Mouse (Mus musculus): ENCODE measurements around the gene Gm13279. TPM values are rescaled to one million over a fixed set of nuclear protein-coding genes. Genes with fewer than 3 reads are reported as not detected.
"Not testable (repeated sequence)": the region's sequence is repeated elsewhere in the genome, so short reads cannot be mapped to it uniquely, and the experiment has no call there.

The Gm13279 gene
- polyA plus RNA-seq, 1 experiment from 2014 or later: not detected

DNA sequence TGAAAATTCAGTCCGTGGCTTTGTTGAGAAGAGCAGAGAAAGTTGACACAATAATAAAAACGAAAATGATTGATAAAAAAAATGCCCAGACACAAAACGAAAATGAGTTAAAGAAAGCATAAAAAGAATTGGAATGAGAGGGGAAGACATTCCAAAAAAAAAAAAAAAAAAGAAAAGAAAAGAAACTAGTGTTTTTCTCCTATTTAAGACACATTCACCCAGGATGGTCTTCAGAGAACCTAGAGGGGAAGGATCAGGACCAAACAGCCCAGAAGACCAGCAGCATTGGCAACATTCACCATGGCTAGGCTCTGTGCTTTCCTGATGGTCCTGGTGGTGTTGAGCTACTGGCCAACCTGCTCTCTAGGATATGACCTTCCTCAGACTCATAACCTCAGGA is 18.7 kb downstream of the Gm13279 start, which contains the start of gene Ifna7:
Gene Ifna7 (plus strand): TSS at position 301 of the 400 bp plus-strand sequence.
- Histone ChIP-seq H3K4me3 (ENCODE audit: low read depth, low read length) (no peak within 1 kb of the TSS), H3K36me3 (ENCODE audit: control insufficient read depth, insufficient read depth, low read length) (no peaks in the 10 kb centered on the region), H3K4me2 (no peak within 1 kb of the TSS), H3K27me3 (ENCODE audit: control insufficient read depth, insufficient read depth, low read length) (no peaks in the 10 kb centered on the region), H3K9me3 (replicated peaks; ENCODE audit: control insufficient read depth, low read length) (no peaks in the 10 kb centered on the region), H3K9ac (ENCODE audit: low read depth, low read length) (no peak within 1 kb of the TSS), H3K27ac (ENCODE audit: low read depth, low read length) (no peak within 1 kb of the TSS), H3K4me1 (ENCODE audit: control insufficient read depth, insufficient read depth, low read length) (no peaks in the 10 kb centered on the region)
- 52% methylated on average over 3 of the region's 3 CpGs for WGBS (ENCODE audit: insufficient replicate concordance)
- ATAC-seq (replicated peaks; ENCODE audit: insufficient number of reproducible peaks, low FRiP score, low TSS enrichment): no peak

DNA sequence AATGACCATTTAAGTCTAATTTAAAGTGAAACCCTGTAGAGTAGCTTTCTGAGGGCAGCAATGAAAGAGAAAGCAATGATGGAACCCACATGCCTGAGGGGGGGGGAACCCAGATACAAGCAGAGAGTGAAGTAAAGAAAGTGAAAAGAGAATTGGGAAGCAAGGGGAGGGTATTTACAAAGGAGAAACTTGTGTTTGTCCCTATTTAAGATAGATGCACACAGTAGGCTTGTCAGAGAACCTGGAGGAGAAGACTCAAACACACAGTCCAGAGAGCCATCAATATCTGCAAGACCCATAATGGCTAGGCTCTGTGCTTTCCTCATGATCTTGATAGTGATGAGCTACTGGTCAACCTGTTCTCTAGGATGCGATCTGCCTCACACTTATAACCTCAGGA is 22.5 kb downstream of the Gm13279 start, which contains the start of gene Ifna11:
Gene Ifna11 (plus strand): TSS at position 301 of the 400 bp plus-strand sequence.
- no peaks in the 10 kb centered on the region for H3K4me1 ChIP-seq (ENCODE audit: control insufficient read depth, insufficient read depth, low read length)
- 72% methylated on average over 1 of the region's 1 CpGs for WGBS (ENCODE audit: insufficient replicate concordance)
- no peak for ATAC-seq (replicated peaks; ENCODE audit: insufficient number of reproducible peaks, low FRiP score, low TSS enrichment)

DNA sequence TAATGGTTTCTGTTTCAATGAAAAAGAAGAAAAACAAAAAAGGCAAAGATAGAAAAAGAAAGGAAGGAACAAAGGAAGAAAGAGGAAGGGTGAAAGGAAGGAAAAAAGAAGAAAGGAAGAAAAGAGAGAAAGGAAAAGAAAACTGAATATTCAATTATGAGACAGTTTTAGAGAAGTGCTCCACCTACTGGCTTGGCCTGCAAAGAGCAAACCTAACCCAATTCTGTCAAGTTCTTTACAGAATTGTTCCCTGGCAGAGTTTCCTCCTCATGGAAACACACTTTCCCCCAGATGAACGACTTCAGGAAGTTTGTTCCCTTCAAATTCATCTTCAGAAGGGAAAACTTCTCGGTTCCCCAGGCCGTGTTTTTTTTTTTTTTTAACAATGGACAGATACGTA is 25.8 kb downstream of the Gm13279 start:
- ATAC-seq (replicated peaks; ENCODE audit: insufficient number of reproducible peaks, low FRiP score, low TSS enrichment): no peak
- no peaks in the 10 kb centered on the region for H3K9me3 ChIP-seq (replicated peaks; ENCODE audit: control insufficient read depth, low read length)
- 22% methylated on average over 4 of the region's 4 CpGs for WGBS (ENCODE audit: insufficient replicate concordance)
- H3K4me3 ChIP-seq (ENCODE audit: low read depth, low read length): no peak overlapping the region
- no peak overlapping the region for H3K27ac ChIP-seq (ENCODE audit: low read depth, low read length)
- no peak overlapping the region for H3K4me2 ChIP-seq
- H3K36me3 ChIP-seq (ENCODE audit: control insufficient read depth, insufficient read depth, low read length): no peaks in the 10 kb centered on the region
- H3K9ac ChIP-seq (ENCODE audit: low read depth, low read length): no peak overlapping the region
- no peaks in the 10 kb centered on the region for H3K27me3 ChIP-seq (ENCODE audit: control insufficient read depth, insufficient read depth, low read length)
- H3K4me1 ChIP-seq (ENCODE audit: control insufficient read depth, insufficient read depth, low read length): no peaks in the 10 kb centered on the region

More for the DNA sequence above, 22.5 kb downstream of the Gm13279 start, which contains the start of gene Ifna11:
- no peaks in the 10 kb centered on the region for H3K36me3 ChIP-seq (ENCODE audit: control insufficient read depth, insufficient read depth, low read length)
- no peaks in the 10 kb centered on the region for H3K27me3 ChIP-seq (ENCODE audit: control insufficient read depth, insufficient read depth, low read length)
- no peak within 1 kb of the TSS for H3K9ac ChIP-seq (ENCODE audit: low read depth, low read length)
- H3K4me2 ChIP-seq: no peak within 1 kb of the TSS
- H3K4me3 ChIP-seq (ENCODE audit: low read depth, low read length): no peak within 1 kb of the TSS
- no peak within 1 kb of the TSS for H3K27ac ChIP-seq (ENCODE audit: low read depth, low read length)
- no peaks in the 10 kb centered on the region for H3K9me3 ChIP-seq (replicated peaks; ENCODE audit: control insufficient read depth, low read length)

DNA sequence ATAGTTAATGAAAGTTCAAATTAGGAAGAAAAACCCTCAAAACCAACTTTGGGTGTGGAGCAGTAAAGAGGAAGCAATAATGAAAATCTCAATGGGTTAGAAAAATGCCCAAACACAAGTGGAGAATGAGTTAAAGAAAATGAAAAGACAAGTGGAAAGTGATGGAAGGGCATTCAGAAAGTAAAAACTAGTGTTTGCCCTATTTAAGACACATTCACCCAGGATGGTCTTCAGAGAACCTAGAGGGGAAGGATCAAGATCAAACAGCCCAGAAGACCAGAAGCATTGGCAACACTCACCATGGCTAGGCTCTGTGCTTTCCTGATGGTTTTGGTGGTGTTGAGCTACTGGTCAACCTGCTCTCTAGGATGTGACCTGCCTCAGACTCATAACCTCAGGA is 29.9 kb downstream of the Gm13279 start, which contains the start of gene Ifna6:
Gene Ifna6 (plus strand): TSS at position 301 of the 400 bp plus-strand sequence.
- not testable (repeated sequence) for H3K9me3 ChIP-seq (replicated peaks; ENCODE audit: control insufficient read depth, low read length); H3K4me1 ChIP-seq (ENCODE audit: control insufficient read depth, insufficient read depth, low read length); H3K4me3 ChIP-seq (ENCODE audit: low read depth, low read length); H3K27ac ChIP-seq (ENCODE audit: low read depth, low read length); H3K4me2 ChIP-seq; ATAC-seq (replicated peaks; ENCODE audit: insufficient number of reproducible peaks, low FRiP score, low TSS enrichment); H3K9ac ChIP-seq (ENCODE audit: low read depth, low read length); H3K27me3 ChIP-seq (ENCODE audit: control insufficient read depth, insufficient read depth, low read length); H3K36me3 ChIP-seq (ENCODE audit: control insufficient read depth, insufficient read depth, low read length)

DNA sequence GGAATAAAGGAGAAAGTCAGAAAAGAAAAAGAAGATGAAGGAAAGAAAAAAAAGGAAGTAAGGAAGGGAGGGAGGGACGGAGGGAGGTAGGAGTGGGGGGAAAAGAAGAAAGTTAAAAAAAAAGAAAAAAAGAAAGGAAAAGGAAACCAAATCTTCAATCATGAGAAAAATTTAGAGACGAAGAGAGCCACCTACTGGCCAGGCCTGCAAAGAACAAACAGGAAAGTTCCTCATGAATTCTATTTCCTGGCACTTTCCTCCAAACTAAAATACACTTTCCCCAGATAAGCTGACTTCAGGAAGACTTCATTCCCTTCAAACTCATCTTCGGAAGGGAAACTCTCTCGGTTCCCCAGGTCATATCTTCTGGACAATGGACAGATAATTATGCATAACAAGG is 33.3 kb downstream of the Gm13279 start:
- no peak overlapping the region for H3K4me3 ChIP-seq (ENCODE audit: low read depth, low read length)
- no peaks in the 10 kb centered on the region for H3K4me1 ChIP-seq (ENCODE audit: control insufficient read depth, insufficient read depth, low read length)
- H3K27ac ChIP-seq (ENCODE audit: low read depth, low read length): no peak overlapping the region
- H3K27me3 ChIP-seq (ENCODE audit: control insufficient read depth, insufficient read depth, low read length): no peaks in the 10 kb centered on the region
- H3K4me2 ChIP-seq: no peak overlapping the region
- H3K9me3 ChIP-seq (replicated peaks; ENCODE audit: control insufficient read depth, low read length): no peaks in the 10 kb centered on the region
- H3K36me3 ChIP-seq (ENCODE audit: control insufficient read depth, insufficient read depth, low read length): no peaks in the 10 kb centered on the region
- H3K9ac ChIP-seq (ENCODE audit: low read depth, low read length): no peak overlapping the region
- 25% methylated on average over 4 of the region's 4 CpGs for WGBS (ENCODE audit: insufficient replicate concordance)
- ATAC-seq (replicated peaks; ENCODE audit: insufficient number of reproducible peaks, low FRiP score, low TSS enrichment): no peak

DNA sequence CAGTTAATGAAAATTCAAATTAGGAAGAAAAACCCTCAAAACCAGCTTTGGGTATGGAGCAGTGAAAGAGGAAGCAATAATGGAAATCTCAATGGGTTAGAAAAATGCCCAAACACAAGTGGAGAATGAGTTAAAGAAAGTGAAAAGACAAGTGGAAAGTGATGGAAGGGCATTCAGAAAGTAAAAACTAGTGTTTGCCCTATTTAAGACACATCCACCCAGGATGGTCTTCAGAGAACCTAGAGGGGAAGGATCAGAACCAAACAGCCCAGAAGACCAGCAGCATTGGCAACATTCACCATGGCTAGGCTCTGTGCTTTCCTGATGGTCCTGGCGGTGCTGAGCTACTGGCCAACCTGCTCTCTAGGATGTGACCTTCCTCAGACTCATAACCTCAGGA is 38.0 kb downstream of the Gm13279 start, which contains the start of gene Ifna5:
Gene Ifna5 (plus strand): TSS at position 301 of the 400 bp plus-strand sequence.
- H3K9ac ChIP-seq (ENCODE audit: low read depth, low read length); H3K4me1 ChIP-seq (ENCODE audit: control insufficient read depth, insufficient read depth, low read length); ATAC-seq (replicated peaks; ENCODE audit: insufficient number of reproducible peaks, low FRiP score, low TSS enrichment); H3K36me3 ChIP-seq (ENCODE audit: control insufficient read depth, insufficient read depth, low read length); H3K9me3 ChIP-seq (replicated peaks; ENCODE audit: control insufficient read depth, low read length); H3K4me2 ChIP-seq; H3K27ac ChIP-seq (ENCODE audit: low read depth, low read length); H3K4me3 ChIP-seq (ENCODE audit: low read depth, low read length); H3K27me3 ChIP-seq (ENCODE audit: control insufficient read depth, insufficient read depth, low read length): not testable (repeated sequence)
- 90% methylated on average over 1 of the region's 1 CpGs for WGBS (ENCODE audit: insufficient replicate concordance)

DNA sequence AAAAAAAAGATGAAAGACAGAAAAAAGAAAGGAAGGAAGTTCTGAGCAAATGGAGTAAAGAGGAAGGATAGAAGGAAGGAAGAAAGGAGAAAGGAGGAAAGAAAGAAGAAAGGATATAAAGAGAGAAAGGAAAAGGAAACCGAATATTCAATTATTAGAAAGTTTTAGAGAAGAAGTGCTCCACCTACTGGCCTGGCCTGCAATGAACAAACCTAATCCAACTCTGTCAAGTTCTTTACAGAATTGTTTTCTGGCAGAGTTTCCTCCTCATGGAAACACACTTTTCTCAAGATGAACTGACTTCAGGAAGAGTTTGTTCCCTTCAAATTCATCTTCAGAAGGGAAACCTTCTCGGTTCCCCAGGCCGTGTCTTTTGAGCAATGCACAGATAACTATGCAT is 41.6 kb downstream of the Gm13279 start:
- no peak for ATAC-seq (replicated peaks; ENCODE audit: insufficient number of reproducible peaks, low FRiP score, low TSS enrichment)
- H3K27me3 ChIP-seq (ENCODE audit: control insufficient read depth, insufficient read depth, low read length): no peaks in the 10 kb centered on the region

DNA sequence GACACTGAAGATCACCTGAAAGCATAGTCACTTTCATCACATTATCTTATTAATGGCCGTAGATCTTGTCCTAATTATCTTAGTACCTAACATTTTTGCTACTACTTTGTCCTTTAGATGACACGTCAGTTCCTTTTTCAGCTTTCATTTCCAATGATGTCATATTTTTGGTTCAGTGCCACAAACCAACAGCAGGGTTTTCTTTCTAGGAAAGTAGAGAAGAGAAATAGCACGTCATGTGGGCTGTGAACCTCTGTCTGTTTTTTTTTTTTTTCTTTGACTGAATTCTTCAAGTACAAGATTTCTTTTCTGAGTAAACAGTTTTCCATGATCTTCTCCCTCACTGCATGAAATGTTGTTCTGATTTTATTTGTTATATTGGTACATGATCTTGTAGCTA is 42.9 kb downstream of the Gm13279 start:
- Histone ChIP-seq H3K4me3 (ENCODE audit: low read depth, low read length) (no peak overlapping the region), H3K9ac (ENCODE audit: low read depth, low read length) (no peak overlapping the region), H3K4me2 (no peak overlapping the region), H3K9me3 (replicated peaks; ENCODE audit: control insufficient read depth, low read length) (no peaks in the 10 kb centered on the region), H3K4me1 (ENCODE audit: control insufficient read depth, insufficient read depth, low read length) (no peaks in the 10 kb centered on the region), H3K27ac (ENCODE audit: low read depth, low read length) (no peak overlapping the region), H3K27me3 (ENCODE audit: control insufficient read depth, insufficient read depth, low read length) (no peaks in the 10 kb centered on the region), H3K36me3 (ENCODE audit: control insufficient read depth, insufficient read depth, low read length) (no peaks in the 10 kb centered on the region)
- 67% methylated on average over 3 of the region's 3 CpGs for WGBS (ENCODE audit: insufficient replicate concordance)
- ATAC-seq (replicated peaks; ENCODE audit: insufficient number of reproducible peaks, low FRiP score, low TSS enrichment): no peak

More for the DNA sequence above, 41.6 kb downstream of the Gm13279 start:
- H3K9me3 ChIP-seq (replicated peaks; ENCODE audit: control insufficient read depth, low read length): no peaks in the 10 kb centered on the region
- H3K9ac ChIP-seq (ENCODE audit: low read depth, low read length): no peak overlapping the region
- H3K4me3 ChIP-seq (ENCODE audit: low read depth, low read length): no peak overlapping the region
- no peaks in the 10 kb centered on the region for H3K4me1 ChIP-seq (ENCODE audit: control insufficient read depth, insufficient read depth, low read length)
- WGBS (ENCODE audit: insufficient replicate concordance): 35% methylated on average over 3 of the region's 3 CpGs
- H3K36me3 ChIP-seq (ENCODE audit: control insufficient read depth, insufficient read depth, low read length): no peaks in the 10 kb centered on the region
- no peak overlapping the region for H3K27ac ChIP-seq (ENCODE audit: low read depth, low read length)
- no peak overlapping the region for H3K4me2 ChIP-seq

DNA sequence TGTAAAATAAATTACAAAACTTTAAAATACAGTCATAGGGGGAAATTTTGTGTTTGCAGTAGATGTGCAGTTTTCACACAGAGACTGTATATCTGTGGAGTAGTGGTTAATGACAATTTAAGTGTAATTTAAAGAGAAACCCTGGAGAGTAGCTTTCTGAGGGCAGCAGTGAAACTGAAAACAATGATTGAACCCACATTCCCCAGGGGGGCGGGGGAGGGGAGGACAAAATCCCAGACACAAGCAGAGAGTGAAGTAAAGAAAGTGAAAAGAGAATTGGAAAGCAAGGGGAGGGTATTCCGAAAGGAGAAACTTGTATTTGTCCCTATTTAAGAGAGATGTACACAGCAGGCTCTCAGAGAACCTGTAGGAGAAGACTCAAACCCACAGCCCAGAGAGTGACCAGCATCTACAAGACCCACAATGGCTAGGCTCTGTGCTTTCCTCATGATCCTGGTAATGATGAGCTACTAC is 44.3 kb downstream of the Gm13279 start, which contains the start of gene Ifna4:
Gene Ifna4 (plus strand): TSS at position 424 of the 474 bp plus-strand sequence.
- no peaks in the 10 kb centered on the region for H3K27me3 ChIP-seq (ENCODE audit: control insufficient read depth, insufficient read depth, low read length)
- no peak for ATAC-seq (replicated peaks; ENCODE audit: insufficient number of reproducible peaks, low FRiP score, low TSS enrichment)
- H3K4me1 ChIP-seq (ENCODE audit: control insufficient read depth, insufficient read depth, low read length): no peaks in the 10 kb centered on the region
- no peak within 1 kb of the TSS for H3K9ac ChIP-seq (ENCODE audit: low read depth, low read length)
- no peak within 1 kb of the TSS for H3K27ac ChIP-seq (ENCODE audit: low read depth, low read length)
- H3K4me3 ChIP-seq (ENCODE audit: low read depth, low read length): no peak within 1 kb of the TSS
- no peaks in the 10 kb centered on the region for H3K9me3 ChIP-seq (replicated peaks; ENCODE audit: control insufficient read depth, low read length)
- H3K36me3 ChIP-seq (ENCODE audit: control insufficient read depth, insufficient read depth, low read length): no peaks in the 10 kb centered on the region
- H3K4me2 ChIP-seq: no peak within 1 kb of the TSS
- WGBS (ENCODE audit: insufficient replicate concordance): 43% methylated on average over 2 of the region's 2 CpGs

Data from heart, embryonic 11.5 days (tissue).